Mouse (Mus musculus) cerebellum, postnatal 36 days (tissue): ENCODE measurements at regions not wholly inside any gene's neighbourhood (a gene's known extent, or its start where the extent isn't known, plus 50 kb on each side); places are given as distances from the start of the nearest gene placed in this dataset.

Experiments used
- DNase-seq, 2 experiments: peaks; one replicate each; pipeline ENCODE4 v3.0.0; 2021 to 2022; ENCODE audit warnings: mixed read lengths in 2 of 2

DNA sequence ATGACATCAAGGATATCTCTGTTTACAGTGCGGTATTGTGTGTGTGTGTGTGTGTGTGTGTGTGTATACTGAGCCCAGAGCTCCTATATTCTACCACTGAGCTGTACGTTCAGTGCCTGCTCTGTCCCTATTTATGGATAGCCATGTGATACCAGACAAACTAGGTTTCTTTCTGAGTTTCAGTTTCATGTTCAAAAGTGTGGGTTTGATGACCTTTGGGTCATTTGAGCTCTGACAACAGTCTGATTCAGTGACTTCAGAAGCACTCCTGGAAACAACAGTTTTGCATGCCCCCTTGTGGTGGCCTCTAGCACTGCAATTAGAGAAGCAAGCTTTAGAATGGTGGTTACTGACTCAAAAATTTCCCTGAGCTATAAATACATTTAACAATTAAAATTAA is 50.9 kb upstream of the Tent2 start:
- DNase-seq: peak; percentile 76 to 83

- no peak for DNase-seq
Measured at GRCm38 (mm10) chr13:93248711-93249110, 50.7 kb upstream of the Homer1 start.
